Mouse (Mus musculus) bone marrow macrophage, adult 2 months (primary cell): Measurements from ENCODE around the gene Mzt1.

ENCODE experiments used
- CTCF ChIP-seq: IDR thresholded peaks from 2 replicates; pipeline ENCODE4 v1.5.1; 2012; ENCODE audit warnings: low read depth, mild to moderate bottlenecking, low read length, moderate library complexity
- POLR2A ChIP-seq: IDR thresholded peaks from 2 replicates; pipeline ENCODE4 v1.6.1; 2012; ENCODE audit warnings: mild to moderate bottlenecking, low read depth, low read length, borderline replicate concordance

- TF ChIP-seq CTCF (no peak), POLR2A (no peak)
These were observed 56.1 kb downstream of the Mzt1 start for GRCm38 (mm10) chr14:98989818-98990217.
